Mouse (Mus musculus) cerebellum, adult 2 months (tissue): ENCODE data around the gene Vmn1r211.

Experiments
- CTCF ChIP-seq: fragments of 200-500 bp; IDR thresholded peaks from 2 replicates; pipeline ENCODE4 v1.5.1; 2011; ENCODE audit warnings: low read depth, mild to moderate bottlenecking, control low read depth, low read length, moderate library complexity, borderline replicate concordance; ENCODE audit not compliant: insufficient read depth
- POLR2A ChIP-seq: fragments of 200-500 bp; IDR thresholded peaks from 2 replicates; pipeline ENCODE4 v1.6.1; 2011; ENCODE audit warnings: low read length, control low read depth, borderline replicate concordance; ENCODE audit not compliant: insufficient read depth

GRCm38 (mm10) chr13:22854760-22855159, 2.6 kb downstream of the Vmn1r211 start:
- TF ChIP-seq CTCF (no peak), POLR2A (no peak)
